Mouse (Mus musculus) ES-E14 (cell line): ENCODE data around the gene Lrrc41. TPM values are rescaled to one million over a fixed set of nuclear protein-coding genes. Genes with fewer than 3 reads are reported as not detected.

Experiments
- DNase-seq: peaks from one replicate; pipeline ENCODE4 v3.0.0-alpha.2; 2013; ENCODE audit warnings: low read depth, low spot score
- H3K27ac ChIP-seq: 2 replicates; pipeline ENCODE4 v1.5.1; 2012; ENCODE audit warnings: low read depth, mild to moderate bottlenecking, low read length, moderate library complexity, mixed read lengths; ENCODE audit not compliant: poor library complexity, insufficient read depth, severe bottlenecking
- H3K36me3 ChIP-seq: 2 replicates; pipeline ENCODE4 v1.6.1; 2012; ENCODE audit warnings: mild to moderate bottlenecking, low read length, moderate library complexity, mixed read lengths; ENCODE audit not compliant: control insufficient read depth, poor library complexity, insufficient read depth, severe bottlenecking
- H3K4me1 ChIP-seq, 2 experiments: fragments of 150-350 bp in 1 of 2; sonication (generic) in 1 of 2; 2 replicates each; pipeline ENCODE4 v1.6.1; 2012; ENCODE audit warnings: low read length in 2 of 2, mild to moderate bottlenecking in 1 of 2, mixed read lengths in 1 of 2; ENCODE audit not compliant: control insufficient read depth in 2 of 2, insufficient read depth in 2 of 2, poor library complexity in 1 of 2
- H3K4me3 ChIP-seq, 2 experiments: fragments of 150-350 bp in 1 of 2; sonication (generic) in 1 of 2; 2 replicates each; pipeline ENCODE4 v1.5.1; 2012; ENCODE audit warnings: low read length in 2 of 2, low read depth in 1 of 2, mild to moderate bottlenecking in 1 of 2, mixed read lengths in 1 of 2; ENCODE audit not compliant: insufficient read depth in 1 of 2, poor library complexity in 1 of 2, severe bottlenecking in 1 of 2
- H3K9ac ChIP-seq: 2 replicates; pipeline ENCODE4 v1.6.1; 2012; ENCODE audit warnings: low read depth, mild to moderate bottlenecking, low read length, mixed read lengths; ENCODE audit not compliant: poor library complexity, insufficient read depth, severe bottlenecking
- H3K9me3 ChIP-seq: fragments of 150-350 bp; sonication (generic); 2 replicates; pipeline ENCODE4 v1.6.1; 2012; ENCODE audit warnings: low read depth, mild to moderate bottlenecking, low read length; ENCODE audit not compliant: control insufficient read depth, insufficient read depth
- CHD2 ChIP-seq: IDR thresholded peaks from 2 replicates; pipeline ENCODE4 v1.6.1; 2014; ENCODE audit warnings: mild to moderate bottlenecking, low read depth, low read length, inconsistent platforms
- HCFC1 ChIP-seq: IDR thresholded peaks from 2 replicates; pipeline ENCODE4 v1.6.1; 2012; ENCODE audit warnings: low read length, inconsistent platforms, borderline replicate concordance; ENCODE audit not compliant: insufficient read depth
- MAFK ChIP-seq: IDR thresholded peaks from 2 replicates; pipeline ENCODE4 v1.6.1; 2014; ENCODE audit warnings: mild to moderate bottlenecking, low read depth, low read length, inconsistent platforms; ENCODE audit not compliant: insufficient read depth
- ZC3H11A ChIP-seq: IDR thresholded peaks from 2 replicates; pipeline ENCODE4 v1.6.1; 2012; ENCODE audit warnings: low read depth, mild to moderate bottlenecking, inconsistent platforms, low read length, borderline replicate concordance
- ZNF384 ChIP-seq: IDR thresholded peaks from 2 replicates; pipeline ENCODE4 v1.6.1; 2012; ENCODE audit warnings: low read depth, low read length, inconsistent platforms
- in situ Hi-C, 2 experiments: fragments of 600-800 bp; cut with MboI; formaldehyde crosslinking; loops; one replicate each; pipeline ENCODE4 v1.15.1; 2025; ENCODE audit warnings: low sequenced_read_pairs in 2 of 2, inconsistent platforms in 1 of 2; ENCODE audit not compliant: unreplicated experiment in 2 of 2
- total RNA-seq: library from RNA; depleted of rRNA; stranded (reverse); fragments of 300-350 nt; gene quantifications from 2 replicates; pipeline ENCODE4 v1.2.3, GENCODE M21; 2012

Gene Lrrc41
- total RNA-seq, 1 experiment: 42.0 TPM

- Histone ChIP-seq H3K4me3 (no peak overlapping the region), H3K9me3 (no peaks in the 10 kb centered on the region), H3K4me1 (no peaks in the 10 kb centered on the region), H3K36me3 (peaks cover 15% of the 10 kb centered on the region), H3K27ac (no peak overlapping the region), H3K9ac (no peak overlapping the region)
- TF ChIP-seq HCFC1: no peak
- no peak for TF ChIP-seq MAFK
- TF ChIP-seq ZNF384: no peak
- TF ChIP-seq ZC3H11A: no peak
- no peak for TF ChIP-seq CHD2
- DNase-seq: no peak
- in situ Hi-C loops: no loop called here
These were observed 35.6 kb downstream of the Lrrc41 start for GRCm38 (mm10) chr4:116110695-116111094.

DNA sequence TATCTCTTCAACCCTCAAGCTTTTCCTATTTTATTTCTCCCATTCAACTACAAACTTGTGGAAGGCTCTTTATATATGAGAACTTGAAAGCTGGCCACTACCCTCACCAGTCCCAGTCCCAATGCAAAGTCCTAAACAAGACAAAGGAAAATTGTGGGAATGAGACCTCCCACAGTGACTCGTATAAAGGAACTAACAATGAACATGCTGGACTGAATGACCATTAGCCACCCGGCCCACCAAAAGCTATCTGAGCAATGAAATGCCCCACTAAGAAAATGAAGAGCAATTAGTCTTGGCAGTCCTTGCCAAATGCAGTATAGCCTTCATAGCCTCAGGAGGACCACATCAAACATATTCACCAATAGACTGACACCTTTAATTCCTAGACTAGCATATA is 36.4 kb downstream of the Lrrc41 start:
- Histone ChIP-seq H3K9me3 (no peaks in the 10 kb centered on the region), H3K36me3 (peaks cover 16% of the 10 kb centered on the region), H3K4me1 (no peaks in the 10 kb centered on the region), H3K9ac (no peak overlapping the region), H3K4me3 (no peak overlapping the region), H3K27ac (no peak overlapping the region)
- no peak for DNase-seq
- in situ Hi-C loops: no loop called here
- TF ChIP-seq ZC3H11A: no peak
- no peak for TF ChIP-seq MAFK
- no peak for TF ChIP-seq ZNF384
- TF ChIP-seq CHD2: no peak
- no peak for TF ChIP-seq HCFC1

GRCm38 (mm10) chr4:116122762-116123161 is 47.7 kb downstream of the Lrrc41 start:
- Histone ChIP-seq H3K9me3 (no peaks in the 10 kb centered on the region), H3K36me3 (peaks cover 13% of the 10 kb centered on the region), H3K27ac (no peak overlapping the region), H3K9ac (peak overlapping the region; percentile 93), H3K4me3 (peak overlapping the region; percentile 95), H3K4me1 (peaks cover 0 to under 1% of the 10 kb centered on the region in 2 experiments; a peak in 2 of 4 replicates)
- in situ Hi-C loops: no loop called here
- DNase-seq: no peak
- no peak for TF ChIP-seq HCFC1
- TF ChIP-seq CHD2: no peak
- TF ChIP-seq MAFK: no peak
- peak; percentile 58 for TF ChIP-seq ZNF384
- TF ChIP-seq ZC3H11A: no peak

DNA sequence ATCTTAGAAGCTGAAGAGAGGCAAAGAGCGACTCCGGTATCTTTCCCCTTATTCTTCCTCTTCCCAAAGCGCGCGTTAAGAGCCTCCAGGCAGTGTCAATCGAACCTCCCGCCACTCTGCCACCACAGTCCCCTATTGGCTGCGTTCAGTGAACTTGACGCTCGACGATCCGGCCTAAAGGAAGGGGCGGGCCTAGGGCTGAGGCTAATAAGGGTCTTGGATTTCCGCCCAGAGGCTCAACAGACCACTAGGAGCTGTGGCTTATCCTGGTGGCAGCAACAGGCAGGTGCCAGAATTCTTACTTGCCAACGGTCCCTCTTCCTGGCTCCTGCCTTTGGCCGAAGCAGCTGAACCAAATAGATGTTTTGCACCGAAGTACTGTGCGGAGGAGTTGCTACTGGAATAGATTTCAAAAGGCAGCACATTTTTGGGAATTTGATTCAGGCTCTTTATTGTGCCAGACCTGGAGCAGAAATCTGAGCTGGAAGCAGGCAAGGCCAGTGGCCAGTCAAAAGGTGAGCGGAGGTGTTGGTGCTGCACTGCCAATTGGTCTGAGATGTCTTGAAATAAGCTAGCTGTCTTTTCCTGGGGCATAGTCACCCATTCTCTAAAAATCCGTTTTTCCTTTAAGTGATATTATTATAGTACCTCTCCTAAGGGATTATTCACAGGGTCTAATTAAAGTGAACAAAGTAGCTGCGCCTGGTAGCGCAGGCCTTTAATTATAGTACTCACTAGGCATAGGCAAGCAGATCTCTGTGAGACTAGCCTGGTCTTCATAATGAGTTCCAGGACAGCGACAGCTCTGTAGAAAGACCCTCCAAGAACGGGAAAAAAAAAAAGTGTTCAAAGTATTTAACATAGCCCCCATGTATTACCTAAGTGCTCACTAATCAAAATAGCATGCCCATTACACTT is 48.8 kb downstream of the Lrrc41 start, which contains the start of the genes Rad54l and Pomgnt1:
TSS of gene Rad54l (minus strand) at position 89 of the 918 bp plus-strand sequence.
TSS of gene Pomgnt1 (plus strand) at position 239 of the 918 bp plus-strand sequence.
- Histone ChIP-seq H3K9me3 (no peaks in the 10 kb centered on the region), H3K4me1 (peaks cover 0 to 2% of the 10 kb centered on the region in 2 experiments; a peak in 2 of 4 replicates), H3K27ac (no peak within 1 kb of the TSS; the same call in 1 of the 2 replicates), H3K4me3 (peak within 1 kb of the TSS; percentile 95), H3K9ac (peak within 1 kb of the TSS; percentile 93), H3K36me3 (peaks cover 8% of the 10 kb centered on the region; the same call in 1 of the 2 replicates)
- in situ Hi-C loops: no loop called here
- peak; percentile 95 for DNase-seq
- TF ChIP-seq HCFC1 (peak; percentile 75; the same call in 1 of the 2 replicates), CHD2 (peak; percentile 80), ZC3H11A (no peak)
